Mouse (Mus musculus): Measurements from ENCODE around the gene Bri3. TPM values are rescaled to one million over a fixed set of nuclear protein-coding genes. Genes with fewer than 3 reads are reported as not detected.
"Not testable (repeated sequence)": the region's sequence is repeated elsewhere in the genome, so short reads cannot be mapped to it uniquely, and the experiment has no call there.

Gene Bri3
- total and polyA plus RNA-seq, 2 experiments: 24.9 to 74.6 TPM

- 23% methylated on average over 11 of the region's 11 CpGs for WGBS
- peaks cover 19% of the 10 kb centered on the region for H3K4me1 ChIP-seq (ENCODE audit: control insufficient read depth, insufficient read depth, low read length)
- no peaks in the 10 kb centered on the region for H3K36me3 ChIP-seq (ENCODE audit: control insufficient read depth, insufficient read depth, low read length)
- no peak overlapping the region for H3K9ac ChIP-seq (ENCODE audit: low read depth, low read length)
- peak overlapping the region; percentile 61 for H3K27ac ChIP-seq (replicated peaks; ENCODE audit: insufficient read depth, low read depth, low read length)
- H3K79me2 ChIP-seq (ENCODE audit: control insufficient read depth, insufficient read depth, low read length): no peaks in the 10 kb centered on the region
- peak; percentile 88 for DNase-seq (ENCODE audit: extremely low read depth, low read depth, low spot score)
- H3K27me3 ChIP-seq (ENCODE audit: control insufficient read depth, insufficient read depth, low read length): no peaks in the 10 kb centered on the region
- TF ChIP-seq CTCF (IDR thresholded peaks at IDR 0.05; ENCODE audit: low read depth, low read length): no peak
- TF ChIP-seq POLR2A (IDR thresholded peaks at IDR 0.05; ENCODE audit: extremely low read depth, insufficient read depth, low read length): no peak
- H3K4me3 ChIP-seq (ENCODE audit: insufficient read depth, low read depth, low read length): no peak overlapping the region
Observed at GRCm38 (mm10) chr5:144364680-144365357, 120.6 kb downstream of the Bri3 start.

GRCm38 (mm10) chr5:144366551-144366950 is 122.3 kb downstream of the Bri3 start:
- not testable (repeated sequence) for H3K27ac ChIP-seq (replicated peaks; ENCODE audit: insufficient read depth, low read depth, low read length); H3K79me2 ChIP-seq (ENCODE audit: control insufficient read depth, insufficient read depth, low read length); DNase-seq (ENCODE audit: extremely low read depth, low read depth, low spot score); H3K9ac ChIP-seq (ENCODE audit: low read depth, low read length); H3K27me3 ChIP-seq (ENCODE audit: control insufficient read depth, insufficient read depth, low read length); H3K36me3 ChIP-seq (ENCODE audit: control insufficient read depth, insufficient read depth, low read length); H3K4me3 ChIP-seq (ENCODE audit: insufficient read depth, low read depth, low read length)
- 74% methylated on average over 6 of the region's 6 CpGs for WGBS
- peaks cover 18% of the 10 kb centered on the region for H3K4me1 ChIP-seq (ENCODE audit: control insufficient read depth, insufficient read depth, low read length)

GRCm38 (mm10) chr5:144368661-144369205 is 124.5 kb downstream of the Bri3 start:
- 46% methylated on average over 9 of the region's 9 CpGs for WGBS
- H3K79me2 ChIP-seq (ENCODE audit: control insufficient read depth, insufficient read depth, low read length): no peaks in the 10 kb centered on the region

GRCm38 (mm10) chr5:144370986-144371385 is 126.7 kb downstream of the Bri3 start:
- Histone ChIP-seq H3K4me3 (ENCODE audit: insufficient read depth, low read depth, low read length) (no peak overlapping the region), H3K4me1 (ENCODE audit: control insufficient read depth, insufficient read depth, low read length) (peaks cover 18% of the 10 kb centered on the region), H3K27ac (replicated peaks; ENCODE audit: insufficient read depth, low read depth, low read length) (peak overlapping the region; percentile 6; the same call in 1 of the 2 replicates), H3K79me2 (ENCODE audit: control insufficient read depth, insufficient read depth, low read length) (no peaks in the 10 kb centered on the region), H3K27me3 (ENCODE audit: control insufficient read depth, insufficient read depth, low read length) (no peaks in the 10 kb centered on the region), H3K9ac (ENCODE audit: low read depth, low read length) (no peak overlapping the region), H3K36me3 (ENCODE audit: control insufficient read depth, insufficient read depth, low read length) (no peaks in the 10 kb centered on the region)
- peak; percentile 93 for DNase-seq (ENCODE audit: extremely low read depth, low read depth, low spot score)
- 3% methylated on average over 6 of the region's 6 CpGs for WGBS
- TF ChIP-seq CTCF (IDR thresholded peaks at IDR 0.05; ENCODE audit: low read depth, low read length) (no peak), POLR2A (IDR thresholded peaks at IDR 0.05; ENCODE audit: extremely low read depth, insufficient read depth, low read length) (no peak)

More at GRCm38 (mm10) chr5:144368661-144369205, 124.5 kb downstream of the Bri3 start:
- no peak for TF ChIP-seq POLR2A (IDR thresholded peaks at IDR 0.05; ENCODE audit: extremely low read depth, insufficient read depth, low read length)
- TF ChIP-seq CTCF (IDR thresholded peaks at IDR 0.05; ENCODE audit: low read depth, low read length): no peak
- Histone ChIP-seq H3K9ac (ENCODE audit: low read depth, low read length) (no peak overlapping the region), H3K27ac (replicated peaks; ENCODE audit: insufficient read depth, low read depth, low read length) (no peak overlapping the region), H3K4me3 (ENCODE audit: insufficient read depth, low read depth, low read length) (no peak overlapping the region), H3K4me1 (ENCODE audit: control insufficient read depth, insufficient read depth, low read length) (peaks cover 24% of the 10 kb centered on the region), H3K36me3 (ENCODE audit: control insufficient read depth, insufficient read depth, low read length) (no peaks in the 10 kb centered on the region), H3K27me3 (ENCODE audit: control insufficient read depth, insufficient read depth, low read length) (no peaks in the 10 kb centered on the region)
- peak; percentile 80 for DNase-seq (ENCODE audit: extremely low read depth, low read depth, low spot score)

GRCm38 (mm10) chr5:144372177-144372576 is 127.9 kb downstream of the Bri3 start:
- Histone ChIP-seq H3K27ac (replicated peaks; ENCODE audit: insufficient read depth, low read depth, low read length) (peak overlapping the region; percentile 85), H3K79me2 (ENCODE audit: control insufficient read depth, insufficient read depth, low read length) (no peaks in the 10 kb centered on the region), H3K27me3 (ENCODE audit: control insufficient read depth, insufficient read depth, low read length) (no peaks in the 10 kb centered on the region), H3K4me3 (ENCODE audit: insufficient read depth, low read depth, low read length) (no peak overlapping the region), H3K9ac (ENCODE audit: low read depth, low read length) (no peak overlapping the region), H3K36me3 (ENCODE audit: control insufficient read depth, insufficient read depth, low read length) (no peaks in the 10 kb centered on the region), H3K4me1 (ENCODE audit: control insufficient read depth, insufficient read depth, low read length) (peaks cover 18% of the 10 kb centered on the region)
- no peak for TF ChIP-seq CTCF (IDR thresholded peaks at IDR 0.05; ENCODE audit: low read depth, low read length)
- TF ChIP-seq POLR2A (IDR thresholded peaks at IDR 0.05; ENCODE audit: extremely low read depth, insufficient read depth, low read length): no peak
- 16% methylated on average over 2 of the region's 2 CpGs for WGBS
- DNase-seq (ENCODE audit: extremely low read depth, low read depth, low spot score): peak; percentile 100

GRCm38 (mm10) chr5:144372885-144373284 is 128.6 kb downstream of the Bri3 start:
- WGBS: 18% methylated on average over 2 of the region's 2 CpGs

More at GRCm38 (mm10) chr5:144372885-144373284, 128.6 kb downstream of the Bri3 start:
- no peak overlapping the region for H3K9ac ChIP-seq (ENCODE audit: low read depth, low read length)
- peaks cover 18% of the 10 kb centered on the region for H3K4me1 ChIP-seq (ENCODE audit: control insufficient read depth, insufficient read depth, low read length)
- H3K27me3 ChIP-seq (ENCODE audit: control insufficient read depth, insufficient read depth, low read length): no peaks in the 10 kb centered on the region
- H3K79me2 ChIP-seq (ENCODE audit: control insufficient read depth, insufficient read depth, low read length): no peaks in the 10 kb centered on the region
- no peak overlapping the region for H3K4me3 ChIP-seq (ENCODE audit: insufficient read depth, low read depth, low read length)
- H3K36me3 ChIP-seq (ENCODE audit: control insufficient read depth, insufficient read depth, low read length): no peaks in the 10 kb centered on the region
- H3K27ac ChIP-seq (replicated peaks; ENCODE audit: insufficient read depth, low read depth, low read length): peak overlapping the region; percentile 87
- no peak for TF ChIP-seq POLR2A (IDR thresholded peaks at IDR 0.05; ENCODE audit: extremely low read depth, insufficient read depth, low read length)
- TF ChIP-seq CTCF (IDR thresholded peaks at IDR 0.05; ENCODE audit: low read depth, low read length): no peak
- DNase-seq (ENCODE audit: extremely low read depth, low read depth, low spot score): peak; percentile 83
